Mouse (Mus musculus): Measurements from ENCODE around the gene Gm43517. TPM values are rescaled to one million over a fixed set of nuclear protein-coding genes. Genes with fewer than 3 reads are reported as not detected.

Gene Gm43517
- polyA plus RNA-seq, 3 experiments from 2014 or later = not detected

DNA sequence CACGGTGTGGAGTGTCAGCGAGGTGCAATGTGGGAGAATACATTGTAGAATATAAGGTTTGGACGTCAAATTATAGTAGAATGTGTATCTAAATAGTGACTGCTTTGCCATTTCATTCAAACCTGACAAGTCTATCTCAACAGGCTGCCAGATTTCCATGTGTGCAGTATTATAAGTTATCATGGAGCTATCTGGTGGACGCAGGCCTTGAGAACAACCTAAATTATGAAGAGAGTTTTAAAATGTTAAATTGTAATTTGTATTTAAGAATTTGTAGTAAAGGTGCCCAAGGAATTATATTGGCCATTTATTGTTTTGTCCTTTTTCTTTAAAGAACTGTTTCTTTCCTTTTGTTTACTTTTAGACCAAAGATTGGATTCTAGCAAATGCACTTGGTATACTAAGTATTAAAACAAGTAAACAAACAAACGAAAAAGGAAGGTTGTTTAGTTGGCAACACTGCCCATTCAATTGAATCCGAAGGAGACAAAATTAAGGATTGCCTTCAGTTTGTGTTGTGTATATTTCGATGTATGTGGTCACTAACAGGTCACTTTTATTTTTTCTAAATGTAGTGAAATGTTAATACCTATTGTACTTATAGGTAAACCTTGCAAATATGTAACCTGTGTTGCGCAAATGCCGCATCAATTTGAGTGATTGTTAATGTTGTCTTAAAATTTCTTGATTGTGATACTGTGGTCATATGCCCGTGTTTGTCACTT lies 1.3 kb downstream of the Gm43517 start:
- no peak for ATAC-seq

DNA sequence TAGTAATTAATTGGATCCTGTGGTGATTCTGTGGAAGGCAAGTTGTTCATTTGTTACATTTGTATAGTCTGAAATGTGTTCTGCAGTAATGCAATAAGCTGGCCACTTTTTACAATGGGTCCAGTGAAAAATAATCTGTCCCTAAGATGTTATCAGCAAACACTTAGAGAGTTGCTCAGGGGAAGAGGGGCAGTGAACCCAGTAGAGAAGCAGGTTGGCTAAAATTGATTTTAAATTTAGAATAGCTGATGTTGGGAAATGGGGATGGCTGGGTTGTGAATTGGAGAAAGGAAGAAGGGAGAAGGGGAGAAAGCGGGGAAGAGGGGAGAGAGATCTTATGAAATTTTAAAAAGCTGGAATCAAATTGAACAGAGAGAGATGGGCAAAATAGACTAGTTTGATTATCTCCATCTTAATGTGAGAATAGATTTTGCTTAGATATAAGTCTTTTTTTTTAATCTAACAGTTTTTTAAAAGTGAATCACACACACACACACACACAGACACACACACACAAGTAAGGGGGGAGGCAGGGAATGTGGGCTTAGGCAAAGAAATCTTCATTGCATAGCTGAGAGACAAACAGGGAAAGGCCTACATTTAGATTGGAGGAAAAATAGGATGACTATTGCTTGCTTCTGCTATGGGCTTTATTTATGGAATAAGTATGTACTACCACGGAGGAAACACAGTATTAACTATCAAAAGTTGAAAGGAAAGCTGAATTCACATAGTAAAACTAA lies 3.1 kb downstream of the Gm43517 start:
- ATAC-seq = no peak

DNA sequence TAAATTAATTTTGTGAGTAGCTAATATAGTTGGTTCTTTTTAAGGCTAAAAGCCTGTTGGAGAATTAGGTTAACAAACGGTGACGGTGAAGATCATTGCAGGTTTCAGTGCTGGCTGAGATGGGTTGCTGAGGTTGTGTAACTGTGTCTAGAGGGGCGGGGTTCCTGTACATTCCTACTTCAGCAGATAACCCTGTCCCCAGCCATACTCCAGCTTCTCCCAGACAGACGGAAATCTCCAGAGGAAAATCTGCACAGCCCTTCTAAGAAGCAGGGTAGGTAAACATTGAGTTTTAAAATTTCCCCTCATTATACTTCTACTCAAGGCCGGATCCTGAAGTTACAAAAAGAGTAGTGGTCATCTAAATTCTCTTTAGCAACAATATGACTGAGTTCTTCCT lies 4.7 kb downstream of the Gm43517 start:
- no peak for ATAC-seq

DNA sequence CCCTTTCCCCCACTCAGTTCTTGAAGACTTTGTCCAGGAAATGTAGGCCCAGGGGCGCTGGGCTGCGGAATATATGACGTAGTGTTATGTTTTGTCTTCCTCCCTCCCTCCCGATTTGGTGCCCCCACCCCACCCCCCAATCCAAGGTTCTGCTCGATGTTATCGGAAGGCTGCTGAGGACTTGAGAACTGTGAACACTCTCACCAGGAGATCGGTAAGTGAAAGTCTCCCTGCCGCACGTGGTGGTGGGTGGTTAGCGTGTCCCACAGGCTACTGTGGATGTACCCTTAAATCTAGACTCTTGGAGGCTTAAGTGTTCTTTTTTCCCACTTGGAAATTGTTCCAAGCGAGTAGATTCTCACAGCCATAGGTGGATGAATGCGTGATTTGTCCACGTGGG lies 5.3 kb downstream of the Gm43517 start:
- ATAC-seq = no peak

GRCm38 (mm10) chr12:49390926-49391304 lies 5.9 kb downstream of the Gm43517 start:
- ATAC-seq = no peak

DNA sequence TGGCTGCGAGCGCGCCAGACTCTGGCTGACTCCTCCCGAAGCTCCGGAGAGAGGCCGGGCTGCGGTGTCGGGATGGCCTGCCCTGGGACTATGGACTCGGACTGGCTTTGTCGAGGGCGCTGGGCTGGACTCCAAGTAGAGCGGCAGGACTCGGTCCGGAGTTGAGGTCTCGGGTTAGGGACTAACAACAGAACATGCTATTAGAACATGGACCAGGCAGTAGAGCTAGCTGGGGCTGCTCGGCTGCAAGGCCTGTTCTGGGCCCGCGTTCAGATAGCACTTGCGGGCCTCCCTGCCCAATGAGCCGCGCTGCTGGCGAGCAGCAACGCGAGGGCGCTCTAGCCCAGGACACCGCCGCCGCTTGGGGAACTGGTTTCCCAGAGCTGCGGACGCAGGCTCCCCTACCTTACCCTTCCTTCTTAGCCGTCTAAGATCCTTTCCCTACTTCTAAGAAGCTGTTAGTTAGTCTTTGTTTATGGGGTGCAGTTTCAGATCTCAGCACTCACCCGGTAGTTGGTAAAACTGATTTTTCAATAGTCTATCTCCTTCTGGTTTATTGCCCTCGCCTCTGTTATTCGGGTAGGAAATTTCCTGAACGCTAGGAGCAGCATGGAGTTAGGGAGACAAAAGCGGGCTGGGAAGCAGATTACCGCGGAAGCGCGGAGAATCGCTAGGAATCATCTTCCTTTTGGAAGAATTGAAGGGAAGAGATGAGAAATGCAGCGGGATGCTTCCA lies 6.5 kb downstream of the Gm43517 start:
- no peak for ATAC-seq

DNA sequence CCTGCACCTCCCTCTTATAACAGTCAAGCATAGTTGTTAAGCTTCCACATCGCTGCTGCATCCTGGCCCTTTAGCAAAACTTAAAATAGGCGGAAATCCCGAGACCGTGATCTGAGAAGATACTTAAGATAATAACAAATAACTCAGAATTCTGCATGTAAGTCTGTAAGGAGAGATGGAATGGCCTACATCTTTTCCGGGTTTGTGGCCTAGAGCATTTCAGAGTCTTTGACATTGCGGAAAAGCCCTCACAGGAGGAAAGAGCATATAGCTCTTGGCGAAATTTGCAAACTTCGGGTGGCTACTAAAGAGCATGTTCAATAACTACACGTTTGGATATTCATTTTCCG lies 7.0 kb downstream of the Gm43517 start:
- ATAC-seq = no peak

DNA sequence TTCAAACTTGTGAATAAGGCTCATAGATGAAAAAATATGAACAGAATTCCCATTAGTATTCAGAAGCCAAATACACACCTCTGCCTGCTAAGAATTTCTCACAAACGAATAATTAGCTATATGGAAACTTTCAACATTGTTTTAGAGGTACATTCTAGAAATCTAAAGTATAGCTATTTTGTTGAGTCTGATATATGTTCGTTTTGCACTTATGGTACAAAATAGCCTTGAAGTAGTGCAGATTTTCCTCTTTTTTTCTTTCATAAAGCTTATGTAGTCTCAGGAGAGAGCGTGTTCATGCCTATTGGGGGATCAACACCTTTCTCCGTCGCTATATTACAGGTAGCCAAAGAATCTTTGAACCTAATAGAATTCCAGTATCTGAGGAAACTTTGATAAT lies 7.9 kb downstream of the Gm43517 start:
- ATAC-seq = no peak

DNA sequence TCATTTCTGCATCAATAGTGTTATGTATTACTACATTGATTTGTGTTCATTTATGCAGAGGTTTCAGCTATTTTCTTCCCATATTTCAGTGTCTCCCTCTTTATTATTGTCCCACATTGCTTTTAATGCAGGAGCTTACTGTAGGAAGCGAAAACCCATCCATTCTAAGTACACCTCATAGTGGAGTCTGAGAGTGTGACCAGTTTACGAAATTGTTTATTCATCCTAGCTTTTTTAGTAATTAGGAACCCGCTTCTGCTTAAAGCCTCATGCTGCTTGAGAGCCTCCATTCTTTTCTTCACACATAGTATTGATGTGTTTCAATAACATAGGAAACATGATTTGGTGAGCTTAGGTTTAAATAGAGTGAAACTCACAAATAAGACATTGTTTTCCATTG lies 8.7 kb downstream of the Gm43517 start:
- ATAC-seq = no peak

GRCm38 (mm10) chr12:49394181-49394580 lies 9.2 kb downstream of the Gm43517 start:
- ATAC-seq = no peak

DNA sequence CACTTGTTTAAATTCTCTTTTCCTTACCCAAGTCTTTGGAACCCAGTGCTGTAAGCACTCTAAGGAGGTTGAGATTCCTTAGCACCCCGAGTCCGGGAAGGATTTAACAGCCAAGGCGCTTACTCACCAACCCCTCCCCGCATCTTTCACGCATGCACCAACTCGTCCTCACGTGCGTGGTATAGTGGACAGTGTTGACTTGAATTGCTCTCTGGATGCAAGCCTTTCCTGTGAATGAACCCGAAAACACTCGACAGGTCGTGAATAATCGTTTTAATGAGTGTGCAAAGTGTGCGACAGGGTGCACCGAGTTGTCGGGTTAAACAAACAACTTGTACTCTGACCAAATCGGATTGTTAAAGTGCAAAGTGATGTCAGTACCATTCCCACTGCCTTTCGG lies 9.9 kb downstream of the Gm43517 start:
- no peak for ATAC-seq

DNA sequence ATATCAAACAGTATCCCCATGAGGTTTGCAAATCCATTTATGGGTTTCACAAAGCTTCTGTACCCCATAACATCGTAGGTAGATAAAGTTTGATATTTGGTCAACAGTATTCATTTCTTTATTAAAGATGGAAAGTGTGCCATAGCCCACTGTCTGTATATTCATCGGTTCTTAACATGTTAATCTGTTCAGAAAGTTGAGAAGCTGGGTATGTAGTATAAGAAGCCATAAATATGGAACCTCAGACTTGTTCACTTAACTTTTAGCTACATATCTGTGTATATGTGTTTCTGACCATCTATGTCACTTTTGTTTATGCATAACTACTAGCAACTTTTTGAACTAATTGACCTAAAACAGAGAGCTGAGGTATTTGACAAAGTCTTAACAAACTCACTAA lies 11.0 kb downstream of the Gm43517 start:
- no peak for ATAC-seq

- ATAC-seq = no peak
Observed at GRCm38 (mm10) chr12:49396776-49397175, 11.8 kb downstream of the Gm43517 start.

- no peak for ATAC-seq
Observed at GRCm38 (mm10) chr12:49397443-49398162, 12.6 kb downstream of the Gm43517 start.

GRCm38 (mm10) chr12:49398163-49398540 lies 13.2 kb downstream of the Gm43517 start:
- ATAC-seq = no peak

DNA sequence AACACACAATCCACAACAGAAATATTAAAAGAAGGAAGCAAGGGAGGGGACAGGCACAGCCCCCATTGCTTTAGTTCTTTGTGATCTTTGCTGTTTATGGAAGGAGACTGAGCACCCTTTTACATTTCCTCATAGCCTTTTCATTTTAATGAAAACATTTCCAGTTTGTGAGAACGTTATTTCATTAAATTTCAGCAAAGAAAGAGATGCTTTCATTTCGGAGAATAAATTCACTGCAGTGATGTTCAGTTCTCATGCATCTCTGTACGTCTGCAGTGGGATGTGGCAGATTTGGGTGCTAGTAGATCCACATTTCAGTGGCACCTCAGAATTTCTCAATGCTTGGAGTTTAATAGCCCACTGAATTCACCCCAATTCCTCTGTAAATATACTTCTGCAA lies 13.7 kb downstream of the Gm43517 start:
- no peak for ATAC-seq

DNA sequence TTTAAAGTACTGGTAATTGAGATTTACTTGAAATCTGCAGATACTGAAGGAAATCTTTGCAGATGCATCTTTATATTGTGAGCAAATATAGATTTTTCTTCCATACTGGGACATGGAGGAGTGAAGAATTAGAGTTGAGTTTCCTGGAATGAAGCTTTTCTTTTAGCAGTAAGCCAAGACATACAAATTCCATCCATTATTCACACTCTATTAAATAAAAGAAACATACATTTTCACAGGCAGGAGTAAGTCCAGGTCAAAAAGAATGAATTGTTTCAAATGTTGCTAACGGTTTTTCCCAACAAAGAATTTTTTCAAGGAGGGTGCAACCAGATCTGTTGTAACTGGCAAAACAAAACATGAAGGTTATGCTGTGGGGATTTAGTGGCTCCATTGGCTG lies 14.6 kb downstream of the Gm43517 start:
- no peak for ATAC-seq

GRCm38 (mm10) chr12:49400036-49400852 lies 15.3 kb downstream of the Gm43517 start:
- ATAC-seq = no peak

DNA sequence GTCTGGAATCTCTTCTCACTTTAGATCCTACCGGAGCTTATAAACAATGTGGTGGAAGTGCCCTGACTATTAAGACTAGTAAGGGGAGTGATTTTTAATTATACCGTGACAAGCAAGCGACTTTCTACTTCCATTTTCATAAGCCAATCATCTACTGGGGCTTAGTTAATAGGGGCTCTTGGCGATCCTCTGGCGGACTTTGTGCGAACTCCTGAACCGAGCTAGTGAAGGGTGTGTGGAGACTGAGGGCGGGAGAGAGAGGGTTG lies 15.8 kb downstream of the Gm43517 start:
- ATAC-seq = no peak

GRCm38 (mm10) chr12:49401119-49401795 lies 16.3 kb downstream of the Gm43517 start:
- no peak for ATAC-seq

DNA sequence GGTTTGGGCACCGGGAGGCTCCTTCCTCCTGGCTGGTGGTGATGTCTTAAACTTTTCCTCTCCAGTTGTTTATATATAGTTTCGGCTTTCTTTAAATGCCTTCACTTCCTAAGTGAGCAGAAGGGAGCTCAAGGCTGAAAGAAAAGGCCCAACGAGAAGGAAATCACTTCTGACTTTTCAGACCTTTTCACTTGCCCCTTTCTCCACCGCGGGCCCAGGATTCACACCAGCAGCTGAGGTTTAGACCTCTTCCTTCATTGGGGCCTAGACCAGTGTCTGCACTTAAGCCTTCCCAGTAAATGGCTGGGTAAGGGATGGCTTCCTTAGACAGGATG lies 16.8 kb downstream of the Gm43517 start:
- ATAC-seq = no peak

DNA sequence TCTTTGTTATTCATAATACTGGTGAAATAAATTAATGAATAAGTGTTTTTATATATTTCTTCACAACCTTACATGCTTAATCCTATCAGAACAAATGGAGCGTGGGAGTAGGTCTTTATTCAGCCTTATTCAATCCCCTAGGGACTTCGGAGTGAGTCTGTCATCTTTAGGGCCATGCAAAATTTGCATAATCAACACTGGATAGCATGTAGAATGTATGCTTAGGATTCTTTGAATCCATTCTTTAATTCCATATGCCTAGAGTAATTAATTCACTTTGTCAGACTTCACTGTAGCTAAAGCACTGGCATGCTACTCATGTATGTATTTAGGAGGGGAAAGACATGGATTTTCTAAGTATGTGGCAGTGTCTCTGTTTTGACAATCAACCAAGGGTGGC lies 24.9 kb downstream of the Gm43517 start:
- ATAC-seq = no peak
